Mouse (Mus musculus) c-Kit-positive CD71-negative TER-119-negative erythroid progenitor cells, embryonic 14.5 days (primary cell): ENCODE data around the gene Foxp1.

Source experiments
- DNase-seq: peaks from one replicate; pipeline ENCODE4 v3.0.0-alpha.2; 2013; ENCODE audit warnings: low read depth

Foxp1 gene

GRCm38 (mm10) chr6:99388741-99389675, 133.5 kb downstream of the Foxp1 start:
- DNase-seq, result peak; percentile 48

- no peak for DNase-seq
Observed at GRCm38 (mm10) chr6:99388023-99388422, 134.5 kb downstream of the Foxp1 start.

- no peak for DNase-seq
Observed at GRCm38 (mm10) chr6:99385059-99385604, 137.4 kb downstream of the Foxp1 start.

- DNase-seq, result no peak
Observed at GRCm38 (mm10) chr6:99383846-99384472, 138.6 kb downstream of the Foxp1 start.

GRCm38 (mm10) chr6:99380146-99380545, 142.4 kb downstream of the Foxp1 start:
- no peak for DNase-seq

GRCm38 (mm10) chr6:99378997-99379710, 143.4 kb downstream of the Foxp1 start:
- no peak for DNase-seq

- DNase-seq, result no peak
Observed at GRCm38 (mm10) chr6:99377716-99378115, 144.8 kb downstream of the Foxp1 start.

- no peak for DNase-seq
Observed at GRCm38 (mm10) chr6:99377131-99377530, 145.4 kb downstream of the Foxp1 start.

GRCm38 (mm10) chr6:99376721-99377120, 145.8 kb downstream of the Foxp1 start:
- DNase-seq, result no peak

- DNase-seq, result no peak
Observed at GRCm38 (mm10) chr6:99375865-99376264, 146.7 kb downstream of the Foxp1 start.

- DNase-seq, result no peak
Observed at GRCm38 (mm10) chr6:99375376-99375775, 147.1 kb downstream of the Foxp1 start.

GRCm38 (mm10) chr6:99374448-99375271, 147.9 kb downstream of the Foxp1 start:
- no peak for DNase-seq

- DNase-seq, result no peak
Observed at GRCm38 (mm10) chr6:99372427-99372826, 150.1 kb downstream of the Foxp1 start.

- no peak for DNase-seq
Observed at GRCm38 (mm10) chr6:99372016-99372415, 150.5 kb downstream of the Foxp1 start.

- DNase-seq, result no peak
Observed at GRCm38 (mm10) chr6:99369931-99370330, 152.6 kb downstream of the Foxp1 start.

GRCm38 (mm10) chr6:99369156-99369555, 153.4 kb downstream of the Foxp1 start:
- no peak for DNase-seq

- no peak for DNase-seq
Observed at GRCm38 (mm10) chr6:99368118-99368753, 154.3 kb downstream of the Foxp1 start.

- no peak for DNase-seq
Observed at GRCm38 (mm10) chr6:99364545-99364944, 158.0 kb downstream of the Foxp1 start.

- no peak for DNase-seq
Observed at GRCm38 (mm10) chr6:99360581-99360980, 161.9 kb downstream of the Foxp1 start.

- DNase-seq, result no peak
Observed at GRCm38 (mm10) chr6:99359765-99360499, 162.6 kb downstream of the Foxp1 start.
